Mouse (Mus musculus): ENCODE data around the gene Drc1. TPM values are rescaled to one million over a fixed set of nuclear protein-coding genes. Genes with fewer than 3 reads are reported as not detected.

Gene Drc1
- polyA plus RNA-seq, 1 experiment from 2014 or later, result 3.4 TPM

GRCm38 (mm10) chr5:30415381-30415780 is 134.2 kb downstream of the Drc1 start:
- H3K27ac ChIP-seq (replicated peaks; ENCODE audit: low read depth, low read length), result no peak overlapping the region
- H3K4me3 ChIP-seq (ENCODE audit: low read depth, low read length), result no peak overlapping the region
- H3K4me1 ChIP-seq (ENCODE audit: control insufficient read depth, insufficient read depth, low read length), result no peaks in the 10 kb centered on the region
- no peak overlapping the region for H3K4me2 ChIP-seq (ENCODE audit: low read depth, low read length)
- 58% methylated on average over 2 of the region's 2 CpGs for WGBS
- H3K27me3 ChIP-seq (replicated peaks; ENCODE audit: control insufficient read depth, insufficient read depth, low read length), result no peaks in the 10 kb centered on the region
- H3K9ac ChIP-seq (ENCODE audit: low read depth, low read length), result no peak overlapping the region
- H3K9me3 ChIP-seq (ENCODE audit: control insufficient read depth, low read length), result no peaks in the 10 kb centered on the region
- no peaks in the 10 kb centered on the region for H3K36me3 ChIP-seq (ENCODE audit: control insufficient read depth, insufficient read depth, low read length)
- DNase-seq (ENCODE audit: low spot score) (no peak), ATAC-seq (ENCODE audit: low read depth) (no peak)

DNA sequence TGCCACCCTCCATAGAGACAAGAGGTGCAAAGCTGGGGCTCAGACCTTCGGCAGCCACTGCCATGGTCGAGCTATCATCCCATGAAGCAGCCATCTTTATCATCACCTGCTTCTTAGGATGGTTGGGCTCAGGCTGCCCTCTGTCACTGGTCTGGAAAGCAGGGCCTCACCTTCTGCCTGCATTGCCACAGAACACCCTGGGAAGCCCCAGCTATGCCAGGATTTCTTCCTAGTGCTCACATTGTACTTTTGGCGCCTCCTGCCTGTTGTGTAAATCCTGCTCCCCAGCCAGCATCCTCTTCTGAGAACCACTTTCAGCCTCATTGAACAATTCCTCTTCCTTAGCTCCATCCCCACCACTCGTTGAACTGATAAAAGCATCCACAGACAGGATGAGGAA is 134.7 kb downstream of the Drc1 start:
- Histone ChIP-seq H3K4me3 (ENCODE audit: low read depth, low read length) (no peak overlapping the region), H3K4me2 (ENCODE audit: low read depth, low read length) (no peak overlapping the region), H3K27ac (replicated peaks; ENCODE audit: low read depth, low read length) (no peak overlapping the region), H3K9ac (ENCODE audit: low read depth, low read length) (no peak overlapping the region), H3K4me1 (ENCODE audit: control insufficient read depth, insufficient read depth, low read length) (no peaks in the 10 kb centered on the region), H3K9me3 (ENCODE audit: control insufficient read depth, low read length) (no peaks in the 10 kb centered on the region), H3K27me3 (replicated peaks; ENCODE audit: control insufficient read depth, insufficient read depth, low read length) (no peaks in the 10 kb centered on the region), H3K36me3 (ENCODE audit: control insufficient read depth, insufficient read depth, low read length) (no peaks in the 10 kb centered on the region)
- no peak for DNase-seq (ENCODE audit: low spot score)
- 70% methylated on average over 4 of the region's 4 CpGs for WGBS
- ATAC-seq (ENCODE audit: low read depth), result no peak

Other genes with a start within 250 kb of the Drc1 start
- gene Tyms, start 207.8 kb upstream of the Drc1 start, polyA plus RNA-seq (2014; fragmentation: Nextera tagmentation; extraction: Ambion mirVana), result 198 and 220 TPM in 2 replicates
- 0.83 and 1.1 TPM in 2 replicates for gene Garem2, start 176.2 kb upstream of the Drc1 start, polyA plus RNA-seq (2014; fragmentation: Nextera tagmentation; extraction: Ambion mirVana)
- gene 3110082J24Rik, start 175.3 kb upstream of the Drc1 start, polyA plus RNA-seq (2014; fragmentation: Nextera tagmentation; extraction: Ambion mirVana), result not detected in 2 replicates
- 120 and 125 TPM in 2 replicates for gene Hadha, start 126.2 kb upstream of the Drc1 start, polyA plus RNA-seq (2014; fragmentation: Nextera tagmentation; extraction: Ambion mirVana)
- gene Hadhb, start 126.1 kb upstream of the Drc1 start, polyA plus RNA-seq (2014; fragmentation: Nextera tagmentation; extraction: Ambion mirVana), result 138 and 147 TPM in 2 replicates
- 0.10 TPM in 1 of 2 replicates, not detected in the other for gene Adgrf3, start 75.7 kb upstream of the Drc1 start, polyA plus RNA-seq (2014; fragmentation: Nextera tagmentation; extraction: Ambion mirVana)
- 19.9 and 20.7 TPM in 2 replicates for gene Selenoi, start 48.8 kb upstream of the Drc1 start, polyA plus RNA-seq (2014; fragmentation: Nextera tagmentation; extraction: Ambion mirVana)
- 0.47 and 0.54 TPM in 2 replicates for gene Otof, start 180.5 kb downstream of the Drc1 start, polyA plus RNA-seq (2014; fragmentation: Nextera tagmentation; extraction: Ambion mirVana)
- gene 1700001C02Rik, start 184.7 kb downstream of the Drc1 start, polyA plus RNA-seq (2014; fragmentation: Nextera tagmentation; extraction: Ambion mirVana), result 1.00 and 5.9 TPM in 2 replicates

Measured in embryonic facial prominence, embryonic 14.5 days (tissue).